Mouse (Mus musculus): ENCODE data around the gene Mptx2. TPM values are rescaled to one million over a fixed set of nuclear protein-coding genes. Genes with fewer than 3 reads are reported as not detected.
"Not testable (repeated sequence)": the region's sequence is repeated elsewhere in the genome, so short reads cannot be mapped to it uniquely, and the experiment has no call there.

The Mptx2 gene
- polyA plus RNA-seq, 1 experiment from 2014 or later, result not detected

DNA sequence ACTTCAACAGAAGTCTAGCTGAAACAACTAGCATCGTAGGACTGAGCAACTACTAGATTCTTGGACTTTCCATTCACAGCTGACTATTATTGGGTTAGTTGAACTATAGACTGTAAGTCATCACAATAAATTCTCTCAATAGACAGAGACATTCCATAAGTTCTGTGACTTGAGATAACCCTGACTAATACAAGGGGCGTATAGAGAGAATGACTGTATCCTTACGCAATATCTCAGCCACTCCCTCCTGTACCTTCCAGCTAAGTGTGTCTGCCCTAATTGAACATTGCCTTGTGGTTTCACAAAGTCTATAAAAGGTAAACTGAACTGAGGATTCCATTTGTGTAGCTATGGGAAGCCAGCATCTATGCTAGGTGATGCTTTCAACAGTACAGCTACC lies 27.7 kb downstream of the Mptx2 start:
- no peaks in the 10 kb centered on the region for H3K9me3 ChIP-seq (replicated peaks)

DNA sequence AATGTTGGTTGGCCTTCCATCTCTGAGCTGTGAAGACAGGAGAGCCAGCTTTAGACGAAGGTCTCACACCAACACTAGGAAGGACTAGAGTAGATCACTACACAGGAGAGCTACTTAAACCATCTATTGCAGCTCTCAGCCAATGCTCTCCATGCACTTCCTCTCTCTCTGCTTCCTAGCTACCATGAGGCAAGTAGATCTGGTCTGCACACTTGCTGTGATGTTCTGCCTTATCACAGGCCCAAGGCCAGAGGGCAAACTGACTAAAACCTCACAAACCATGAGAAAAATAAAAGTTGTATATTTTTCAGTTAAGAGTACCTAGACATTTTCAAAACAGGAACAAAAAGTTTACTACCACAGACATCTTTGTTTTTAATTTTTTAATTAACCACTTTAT lies 40.6 kb downstream of the Mptx2 start:
- not testable (repeated sequence) for H3K4me2 ChIP-seq; H3K27me3 ChIP-seq (replicated peaks); H3K4me1 ChIP-seq; H3K9ac ChIP-seq; H3K9me3 ChIP-seq (replicated peaks); H3K36me3 ChIP-seq; ATAC-seq; H3K27ac ChIP-seq; H3K4me3 ChIP-seq
- 61% methylated on average over 1 of the region's 1 CpGs for WGBS (ENCODE audit: insufficient replicate concordance)

More for the DNA sequence above, 27.7 kb downstream of the Mptx2 start:
- WGBS (ENCODE audit: insufficient replicate concordance), result 72% methylated on average over 3 of the region's 3 CpGs
- no peak for ATAC-seq
- H3K4me1 ChIP-seq, result no peaks in the 10 kb centered on the region
- no peak overlapping the region for H3K9ac ChIP-seq
- no peak overlapping the region for H3K4me3 ChIP-seq
- no peaks in the 10 kb centered on the region for H3K27me3 ChIP-seq (replicated peaks)
- H3K4me2 ChIP-seq, result no peak overlapping the region
- H3K36me3 ChIP-seq, result no peaks in the 10 kb centered on the region
- H3K27ac ChIP-seq, result no peak overlapping the region

DNA sequence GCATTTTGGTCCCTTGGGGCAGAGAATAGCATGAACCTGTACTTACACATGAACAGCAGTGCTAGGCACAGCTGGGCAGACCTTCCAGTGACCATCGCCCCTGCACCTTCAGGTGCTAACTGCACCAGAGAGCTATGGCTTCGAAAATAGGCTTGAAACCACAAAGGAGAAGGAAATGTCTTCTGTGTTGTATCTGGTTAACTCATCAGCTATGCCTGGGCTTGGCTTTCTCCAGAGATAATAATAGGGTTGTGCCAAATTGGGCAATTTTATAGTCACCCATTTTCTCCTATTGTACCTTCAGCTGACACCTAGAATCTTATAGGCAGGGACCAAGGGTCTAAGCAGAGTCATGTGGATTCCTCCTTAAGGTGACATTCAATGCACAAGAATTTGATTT lies 50.5 kb downstream of the Mptx2 start, which contains the start of gene Fcer1a:
TSS of gene Fcer1a (minus strand) at position 134 of the 400 bp plus-strand sequence.
- no peaks in the 10 kb centered on the region for H3K27me3 ChIP-seq (replicated peaks)
- no peaks in the 10 kb centered on the region for H3K4me1 ChIP-seq
- H3K27ac ChIP-seq, result no peak within 1 kb of the TSS
- no peaks in the 10 kb centered on the region for H3K36me3 ChIP-seq
- no peak for ATAC-seq
- H3K9me3 ChIP-seq (replicated peaks), result no peaks in the 10 kb centered on the region
- no peak within 1 kb of the TSS for H3K4me2 ChIP-seq
- H3K4me3 ChIP-seq, result no peak within 1 kb of the TSS
- WGBS (ENCODE audit: insufficient replicate concordance), result 37% methylated on average over 2 of the region's 2 CpGs
- no peak within 1 kb of the TSS for H3K9ac ChIP-seq

Other genes starting within 250 kb of the Mptx2 start
- gene Olfr1408, start 140.4 kb downstream of the Mptx2 start, polyA plus RNA-seq (2016; fragmentation: Nextera tagmentation; extraction: Ambion mirVana), result not detected in 2 replicates
- gene Olfr1406, start 87.1 kb downstream of the Mptx2 start, polyA plus RNA-seq (2016; fragmentation: Nextera tagmentation; extraction: Ambion mirVana), result not detected in 2 replicates
- gene Olfr218, start 80.0 kb downstream of the Mptx2 start, polyA plus RNA-seq (2016; fragmentation: Nextera tagmentation; extraction: Ambion mirVana), result not detected in 2 replicates
- gene Olfr1404, start 65.4 kb downstream of the Mptx2 start, polyA plus RNA-seq (2016; fragmentation: Nextera tagmentation; extraction: Ambion mirVana), result not detected in 2 replicates
- gene Fcer1a, start 50.6 kb downstream of the Mptx2 start, polyA plus RNA-seq (2016; fragmentation: Nextera tagmentation; extraction: Ambion mirVana), result 0.17 TPM in 1 of 2 replicates, not detected in the other
- gene Olfr418, start 11.8 kb downstream of the Mptx2 start, polyA plus RNA-seq (2016; fragmentation: Nextera tagmentation; extraction: Ambion mirVana), result not detected in 2 replicates
- 54.2 and 56.5 TPM in 2 replicates for gene Ackr1, start 56.0 kb upstream of the Mptx2 start, polyA plus RNA-seq (2016; fragmentation: Nextera tagmentation; extraction: Ambion mirVana)
- 2.8 and 4.0 TPM in 2 replicates for gene Aim2, start 73.1 kb upstream of the Mptx2 start, polyA plus RNA-seq (2016; fragmentation: Nextera tagmentation; extraction: Ambion mirVana)
- 1.1 and 1.3 TPM in 2 replicates for gene Cadm3, start 89.9 kb upstream of the Mptx2 start, polyA plus RNA-seq (2016; fragmentation: Nextera tagmentation; extraction: Ambion mirVana)
- gene Ifi206, start 213.3 kb upstream of the Mptx2 start, polyA plus RNA-seq (2016; fragmentation: Nextera tagmentation; extraction: Ambion mirVana), result 0.04 and 0.35 TPM in 2 replicates

Data from liver, embryonic 12.5 days (tissue).